Mouse (Mus musculus) ES-E14 (cell line): ENCODE results near the gene Ntm.

Source experiments
- CHD2 ChIP-seq: IDR thresholded peaks from 2 replicates; pipeline ENCODE4 v1.6.1; 2014; ENCODE audit warnings: mild to moderate bottlenecking, low read depth, low read length, inconsistent platforms
- ZC3H11A ChIP-seq: IDR thresholded peaks from 2 replicates; pipeline ENCODE4 v1.6.1; 2012; ENCODE audit warnings: low read depth, mild to moderate bottlenecking, inconsistent platforms, low read length, borderline replicate concordance
- ZNF384 ChIP-seq: IDR thresholded peaks from 2 replicates; pipeline ENCODE4 v1.6.1; 2012; ENCODE audit warnings: low read depth, low read length, inconsistent platforms

- TF ChIP-seq ZC3H11A (no peak), ZNF384 (no peak), CHD2 (no peak)
These were observed 621.6 kb downstream of the Ntm start for GRCm38 (mm10) chr9:29341292-29341691.
